Mouse (Mus musculus) E14TG2a.4 (cell line): ENCODE measurements at regions not wholly inside any gene's neighbourhood (a gene's known extent, or its start where the extent isn't known, plus 50 kb on each side); places are given as distances from the start of the nearest gene placed in this dataset.

Source experiments
- CTCF ChIP-seq: conservative IDR thresholded peaks from 2 replicates; pipeline ENCODE4 v1.5.1; 2014; ENCODE audit warnings: low read length
- NANOG ChIP-seq: IDR thresholded peaks from 2 replicates; pipeline ENCODE4 v1.6.1; 2014; ENCODE audit warnings: borderline replicate concordance, low read length, mixed read lengths
- POU5F1 ChIP-seq: IDR thresholded peaks from 2 replicates; pipeline ENCODE4 v1.6.1; 2014; ENCODE audit warnings: low read length, borderline replicate concordance

DNA sequence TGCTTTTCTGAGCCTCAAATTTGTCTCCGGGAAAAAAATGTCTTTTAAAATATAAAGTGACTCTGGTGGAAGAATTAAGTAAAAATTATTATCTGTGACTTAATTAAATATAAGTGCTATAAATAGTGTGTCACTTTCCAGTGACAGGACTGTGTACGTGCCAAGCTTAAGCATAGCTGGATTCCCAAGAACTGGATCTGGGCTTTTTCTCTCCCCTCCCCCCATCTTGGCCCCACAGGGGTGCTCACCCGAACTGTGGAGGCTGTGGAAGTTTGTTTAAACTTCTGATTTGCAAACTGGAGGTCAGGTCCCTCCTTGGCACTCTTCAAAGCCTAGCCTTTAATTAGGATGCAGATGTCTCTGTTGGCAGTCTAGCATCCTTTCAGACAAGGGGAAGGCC lies 97.1 kb upstream of the Ado start:
- no peak for TF ChIP-seq CTCF
- no peak for TF ChIP-seq POU5F1
- no peak for TF ChIP-seq NANOG
